Mouse (Mus musculus) spleen, postnatal 10 days (tissue): Measurements from ENCODE around the gene Ahnak.
"Not testable (repeated sequence)": the region's sequence is repeated elsewhere in the genome, so short reads cannot be mapped to it uniquely, and the experiment has no call there.

Experiments
- DNase-seq, 2 experiments: peaks; one replicate each; pipeline ENCODE4 v3.0.0; 2021 to 2022; ENCODE audit warnings: low spot score in 2 of 2

The Ahnak gene

DNA sequence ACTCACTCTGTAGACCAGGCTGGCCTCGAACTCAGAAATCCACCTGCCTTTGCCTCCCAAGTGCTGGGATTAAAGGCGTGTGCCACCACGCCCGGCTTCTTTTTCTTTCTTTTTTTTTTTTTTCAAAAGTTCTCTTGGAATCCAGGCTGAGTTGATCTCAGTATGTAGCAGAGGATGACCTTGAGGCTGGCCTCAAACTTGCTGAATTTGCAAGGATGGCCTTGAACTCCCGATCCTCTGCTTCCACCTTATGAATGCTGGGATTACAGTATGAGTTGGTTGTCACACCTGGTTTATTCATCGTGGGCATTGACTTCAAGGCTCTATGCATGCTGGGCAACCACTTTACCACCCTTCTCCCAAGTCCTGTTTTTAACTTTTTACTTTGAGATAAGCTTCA lies 51.6 kb downstream of the Ahnak start:
- DNase-seq: no peak

DNA sequence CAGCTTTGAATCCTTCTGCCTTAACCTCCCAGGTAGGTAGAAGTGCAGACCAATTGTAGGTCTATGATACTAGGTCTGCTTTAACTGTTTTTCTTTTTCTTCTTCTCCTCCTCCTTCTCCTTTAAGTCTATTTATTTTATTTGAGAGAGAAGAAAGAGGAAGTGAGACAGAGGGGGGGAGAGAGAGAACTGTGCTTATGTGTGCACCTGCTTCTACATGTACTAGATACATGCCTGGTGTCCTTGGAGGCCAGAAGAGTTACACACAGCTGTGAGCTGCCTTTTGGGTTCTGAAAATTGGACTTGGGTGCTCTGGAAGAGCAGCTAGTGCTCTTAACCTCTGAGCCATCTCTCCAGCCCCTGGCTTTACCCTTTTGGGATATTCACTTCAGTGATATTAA lies 52.0 kb downstream of the Ahnak start:
- DNase-seq: peak in 1 of 2 experiments; percentile 20

DNA sequence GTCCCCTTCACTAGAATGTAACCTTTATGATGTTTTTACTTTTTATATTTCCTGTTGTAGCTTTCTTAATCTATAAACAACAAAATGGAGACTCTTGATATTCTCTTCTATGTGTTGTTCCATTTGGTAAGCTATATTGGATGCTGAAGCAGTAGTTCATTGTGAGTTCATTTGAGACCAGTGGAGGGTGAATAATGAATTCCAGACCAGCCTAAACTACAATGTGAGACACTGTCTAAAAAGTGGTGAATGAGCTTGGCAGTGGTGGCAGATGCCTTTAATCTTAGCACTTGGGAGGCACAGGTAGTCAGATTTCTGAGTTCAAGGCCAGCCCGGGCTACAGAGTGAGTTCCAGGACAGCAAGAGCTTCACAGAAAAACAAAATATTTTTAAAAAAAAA lies 54.0 kb downstream of the Ahnak start:
- no peak for DNase-seq

DNA sequence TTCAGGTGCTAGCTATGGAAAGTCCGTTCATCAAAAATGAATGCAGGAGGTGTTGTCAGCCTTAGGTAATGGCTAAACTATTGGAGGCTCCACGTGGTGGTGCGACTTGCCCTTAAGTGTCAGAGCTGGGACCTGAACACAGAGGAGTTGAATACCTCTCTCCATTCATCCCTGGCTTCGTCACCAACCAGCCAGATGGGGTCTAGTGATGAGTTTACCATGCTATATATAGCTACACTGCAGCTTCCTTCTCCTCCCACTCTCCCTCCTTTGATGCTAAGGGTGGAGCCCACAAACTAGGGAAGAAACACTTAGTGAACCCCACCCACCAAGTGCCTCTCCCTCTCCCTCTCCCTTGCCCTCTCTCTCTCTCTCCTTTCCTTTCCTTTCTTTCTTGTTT lies 55.2 kb downstream of the Ahnak start:
- DNase-seq: no peak

DNA sequence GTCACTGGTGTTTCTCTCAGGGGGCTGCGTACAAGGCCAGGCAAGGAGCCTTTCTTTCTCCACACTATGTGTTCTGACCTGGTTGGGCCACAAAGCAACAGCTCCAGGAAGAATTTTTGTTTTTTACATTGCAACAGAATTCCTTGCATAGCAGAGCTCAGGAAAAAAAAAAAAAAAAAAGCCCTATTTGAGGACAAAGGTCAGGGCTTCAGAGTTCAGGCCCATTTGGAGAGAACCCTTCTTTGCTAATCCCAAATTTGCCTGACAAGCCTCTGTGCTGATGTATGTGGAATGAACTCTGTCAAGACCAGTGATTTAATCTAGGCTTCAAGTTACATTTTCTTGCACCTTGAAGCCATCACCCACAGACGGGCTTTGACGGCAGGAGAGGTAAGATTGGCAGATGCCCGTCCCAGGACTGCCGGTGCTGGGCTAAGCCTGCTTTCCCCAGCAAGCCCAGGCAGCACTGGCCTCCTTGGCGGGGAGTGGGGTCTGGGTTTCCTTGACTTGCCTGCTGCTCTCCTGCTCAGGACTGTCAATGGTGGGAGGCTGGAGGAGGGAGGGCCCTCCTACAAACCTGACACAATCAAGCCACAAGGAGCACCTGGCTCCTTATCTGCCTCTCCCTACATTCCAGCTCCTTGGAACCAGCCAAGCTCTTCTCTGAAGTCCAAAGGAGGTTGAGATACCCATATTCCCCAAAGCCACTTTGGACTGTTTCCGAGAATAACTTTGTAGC lies 58.3 kb downstream of the Ahnak start:
- DNase-seq: no peak

DNA sequence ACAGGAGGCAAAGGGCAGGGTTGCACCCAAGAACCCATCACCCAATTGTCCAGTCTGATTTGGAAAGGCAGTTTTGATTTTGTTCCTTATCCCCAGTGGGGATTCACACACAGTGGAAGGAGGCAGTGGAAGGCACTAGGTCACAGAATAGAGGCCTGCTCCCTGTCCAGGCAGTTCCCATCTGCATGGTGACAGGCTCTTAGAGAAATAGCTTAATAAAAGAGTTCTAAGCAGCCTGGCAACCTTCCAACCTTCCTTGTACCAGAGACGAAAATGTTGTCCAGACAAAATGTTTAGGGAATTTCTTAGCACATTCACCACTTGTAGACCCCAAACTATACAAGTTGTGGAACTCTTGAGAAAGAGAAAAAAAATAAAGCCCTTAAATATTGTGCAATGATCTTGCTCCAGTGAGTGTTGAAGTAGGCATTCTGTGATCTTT lies 58.9 kb downstream of the Ahnak start:
- no peak for DNase-seq

DNA sequence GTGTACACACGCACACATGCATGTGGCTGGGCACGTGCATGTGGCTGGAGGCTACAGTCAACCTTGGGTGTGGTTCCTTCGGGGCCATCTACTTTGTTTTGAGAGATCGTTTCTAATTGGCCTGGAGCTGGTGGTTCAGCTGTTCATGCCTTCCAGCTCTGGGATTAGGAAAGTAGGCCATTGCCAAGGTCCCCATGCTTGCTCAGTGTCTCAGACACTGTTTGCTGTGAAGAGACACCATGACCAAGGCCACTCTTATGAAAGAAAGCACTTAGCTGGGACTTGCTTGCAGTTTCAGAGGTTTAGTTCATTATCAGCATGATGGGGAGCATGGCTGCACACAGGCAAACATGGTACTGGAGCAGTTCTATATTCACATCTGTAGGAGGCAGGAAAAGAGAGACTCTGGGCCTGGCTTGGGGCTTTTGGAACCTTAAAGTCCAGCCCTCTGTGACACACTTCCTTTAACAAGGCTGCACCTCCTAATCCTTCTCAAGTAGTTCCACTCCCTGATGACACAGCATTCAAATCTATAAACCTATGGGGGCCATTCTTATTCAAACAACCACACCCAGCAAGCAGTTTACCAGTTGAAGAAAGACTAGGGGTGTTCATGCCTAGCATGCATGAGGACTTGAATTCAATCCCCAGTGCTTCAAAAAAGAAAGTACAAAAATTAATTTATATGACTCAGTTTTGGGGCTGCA lies 60.0 kb downstream of the Ahnak start:
- no peak for DNase-seq

DNA sequence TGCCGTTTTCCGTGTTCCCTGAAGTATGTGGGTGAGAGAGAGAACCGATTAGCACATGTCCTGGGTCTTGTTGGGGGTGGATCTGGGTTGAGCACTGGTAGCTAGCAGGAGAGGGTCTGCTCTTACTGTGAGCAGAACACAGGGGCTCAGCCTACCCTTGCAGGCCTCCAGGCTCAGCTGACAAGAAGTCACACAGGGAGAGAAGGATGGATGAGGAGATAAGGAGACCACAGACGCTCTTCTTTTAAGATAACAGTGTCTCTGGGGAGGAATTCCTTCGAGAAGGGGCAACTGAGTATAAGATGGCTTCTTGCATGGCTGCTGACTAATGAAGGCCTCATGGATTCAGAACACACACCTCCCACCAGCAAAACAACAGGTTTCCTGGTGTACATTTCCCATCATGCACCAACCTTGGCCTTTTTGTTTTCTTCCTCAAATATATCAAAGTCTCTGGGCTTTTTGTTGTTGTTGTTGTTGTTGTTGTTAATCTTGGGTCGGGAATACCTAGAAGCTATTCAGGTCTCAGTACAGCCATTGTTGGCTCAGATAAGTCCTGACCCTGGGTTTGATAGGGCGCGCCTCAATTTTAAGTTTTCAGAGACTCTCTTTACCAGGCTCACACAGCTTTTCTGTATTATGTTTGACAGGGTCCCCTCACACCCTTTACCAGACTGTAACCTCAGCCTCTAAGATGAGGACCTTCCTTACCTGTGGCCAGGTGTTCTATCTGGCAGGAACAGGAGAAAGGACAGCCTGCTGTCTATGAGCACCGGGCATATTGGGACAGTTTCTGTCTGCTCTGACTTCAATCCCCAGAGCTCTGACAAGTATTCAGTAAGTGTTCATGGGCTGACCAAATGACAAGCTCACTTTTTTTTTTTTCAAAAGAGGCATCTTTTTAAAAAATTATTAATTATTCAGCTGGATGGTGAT lies 61.5 kb downstream of the Ahnak start:
- DNase-seq: no peak

DNA sequence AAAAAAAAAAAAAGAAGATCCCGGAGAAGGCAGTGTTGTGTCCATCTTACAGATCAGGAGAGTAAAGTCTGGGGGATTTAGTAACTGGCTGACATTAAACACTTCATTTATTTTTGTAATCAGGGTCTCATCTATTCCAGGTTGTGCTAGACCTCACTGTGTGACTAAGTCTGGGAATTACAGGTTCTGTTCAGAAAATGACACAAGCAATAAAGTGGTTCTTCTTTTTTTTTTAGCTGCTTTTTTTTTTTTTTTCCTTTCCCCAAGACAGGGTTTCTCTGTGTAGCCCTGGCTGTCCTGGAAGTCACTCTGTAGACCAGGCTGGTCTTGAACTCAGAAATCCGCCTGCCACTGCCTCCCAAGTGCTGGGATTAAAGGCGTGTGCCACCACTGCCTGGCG lies 62.9 kb downstream of the Ahnak start:
- DNase-seq: not testable (repeated sequence)

DNA sequence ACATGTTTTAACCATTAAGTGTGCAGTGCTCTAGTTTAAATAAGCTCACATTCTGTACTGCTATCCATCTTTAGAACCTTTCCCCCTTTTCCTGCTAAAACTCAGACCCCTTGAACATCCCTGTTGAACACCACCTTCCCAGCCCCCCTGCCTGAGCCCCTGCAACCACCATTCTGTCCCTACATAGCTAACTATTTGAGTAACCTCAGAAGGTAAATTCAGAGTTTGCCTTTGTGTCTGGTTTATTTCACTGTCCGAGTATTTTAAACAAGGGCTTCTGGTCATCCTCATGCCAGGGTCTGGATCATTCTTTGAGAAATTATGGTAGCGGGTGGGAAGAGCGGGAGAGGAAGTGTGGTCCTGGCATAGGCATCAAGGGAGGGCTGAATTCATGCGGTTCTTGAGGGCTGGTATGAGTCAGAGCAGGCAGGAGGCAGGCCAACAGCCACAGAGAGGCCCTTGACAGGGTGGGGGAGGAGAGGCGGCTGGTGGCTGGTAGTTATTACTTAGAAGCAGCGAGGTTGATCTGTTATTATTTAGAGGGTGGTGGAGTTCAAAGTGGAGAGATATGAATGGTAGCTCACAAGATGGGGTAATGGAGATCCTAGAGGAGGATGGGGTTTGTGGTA lies 63.8 kb downstream of the Ahnak start:
- peak in 1 of 2 experiments; percentile 42 for DNase-seq

DNA sequence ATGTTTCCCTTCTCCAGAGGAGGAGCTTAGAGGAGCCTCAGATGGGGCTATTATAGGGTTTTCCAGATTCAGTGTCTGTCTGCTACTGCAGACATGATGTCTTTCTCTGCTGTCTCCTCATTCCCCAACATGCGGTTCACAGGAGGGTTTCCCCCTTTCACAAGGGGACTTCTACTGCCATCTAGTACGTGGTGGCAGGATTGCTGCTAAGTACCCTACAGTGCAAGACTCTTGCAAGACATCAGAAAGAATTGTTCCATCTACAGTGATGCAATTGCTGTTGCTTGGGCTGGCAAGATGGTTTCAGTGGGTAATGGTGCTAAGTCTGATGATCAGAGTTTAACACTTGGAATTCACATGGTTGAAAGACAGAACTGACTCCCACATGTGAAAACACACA lies 66.1 kb downstream of the Ahnak start:
- peak in 1 of 2 experiments; percentile 46 for DNase-seq

DNA sequence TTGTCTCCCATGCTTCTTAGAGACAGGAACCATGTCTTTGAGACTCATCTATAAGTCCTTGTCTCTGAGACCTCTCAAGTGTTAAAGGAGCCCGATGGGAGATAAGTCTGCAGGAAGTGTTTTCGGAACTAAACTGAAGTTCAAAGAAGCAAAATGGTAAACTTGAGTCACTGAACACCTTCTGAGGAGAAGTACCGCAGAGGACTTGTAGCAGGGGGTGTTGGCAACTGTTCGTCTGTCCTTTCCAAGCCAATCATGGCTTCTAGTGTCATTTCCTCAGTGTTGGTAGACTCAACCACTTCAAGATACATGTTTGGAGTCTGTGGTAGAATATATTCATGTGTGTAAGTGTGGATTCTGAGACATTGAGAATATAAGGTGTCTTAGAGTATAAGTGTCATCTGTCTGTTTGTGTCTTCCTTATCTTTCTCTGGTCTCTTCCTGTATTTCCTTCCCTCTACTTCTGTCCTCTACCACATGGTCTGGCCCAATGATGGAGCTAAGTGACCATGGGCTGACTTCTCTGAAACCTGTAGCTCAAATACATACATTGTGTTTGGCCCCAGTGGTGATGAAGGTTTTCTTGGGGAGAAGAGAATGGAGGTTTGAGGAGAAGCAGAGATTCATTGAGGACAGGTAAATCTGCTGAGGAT lies 66.7 kb downstream of the Ahnak start:
- no peak for DNase-seq

DNA sequence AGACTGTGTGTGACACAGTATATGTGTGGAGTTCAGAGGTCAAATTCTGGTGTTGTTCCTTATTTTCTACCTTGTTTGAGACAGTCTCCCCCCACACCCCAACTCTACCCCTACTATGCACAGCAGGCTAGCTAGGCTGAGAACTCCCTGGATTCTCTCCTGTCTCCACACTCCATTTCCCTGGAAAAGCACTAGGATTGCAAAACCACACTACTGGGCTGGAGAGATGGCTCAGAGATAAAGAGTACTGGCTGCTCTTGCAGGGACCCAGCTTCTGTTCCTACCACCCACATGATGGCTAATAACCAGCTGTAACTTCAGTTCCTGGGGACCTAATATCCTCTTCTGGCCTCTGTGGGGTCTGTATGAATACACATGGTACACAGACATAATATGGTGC lies 68.6 kb downstream of the Ahnak start:
- no peak for DNase-seq

DNA sequence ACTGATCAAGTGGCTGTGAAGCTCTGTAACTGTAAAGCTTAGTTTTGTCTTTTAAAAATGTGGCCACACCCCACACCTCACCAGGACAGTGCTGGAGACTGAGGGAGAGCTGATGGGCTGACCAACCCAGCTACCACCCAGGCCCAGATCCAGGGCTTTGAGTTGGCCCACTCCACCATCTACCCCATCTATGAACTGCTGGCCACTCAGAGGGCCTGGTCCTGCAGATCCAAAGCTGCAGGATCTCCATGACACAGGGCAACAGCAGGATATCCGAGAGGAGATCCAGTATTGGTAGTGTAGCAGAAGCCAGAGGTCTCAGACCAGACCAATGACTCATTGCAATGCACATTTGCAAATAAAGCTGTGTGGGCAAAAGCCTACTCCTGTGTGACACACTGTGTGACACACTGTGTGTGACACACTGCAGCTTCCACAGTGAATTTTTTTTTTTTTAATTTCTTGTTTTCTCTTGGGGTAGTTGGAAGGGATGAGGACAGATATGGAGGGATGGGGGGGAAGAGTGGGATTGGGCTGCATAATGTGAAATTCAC lies 69.3 kb downstream of the Ahnak start:
- no peak for DNase-seq

DNA sequence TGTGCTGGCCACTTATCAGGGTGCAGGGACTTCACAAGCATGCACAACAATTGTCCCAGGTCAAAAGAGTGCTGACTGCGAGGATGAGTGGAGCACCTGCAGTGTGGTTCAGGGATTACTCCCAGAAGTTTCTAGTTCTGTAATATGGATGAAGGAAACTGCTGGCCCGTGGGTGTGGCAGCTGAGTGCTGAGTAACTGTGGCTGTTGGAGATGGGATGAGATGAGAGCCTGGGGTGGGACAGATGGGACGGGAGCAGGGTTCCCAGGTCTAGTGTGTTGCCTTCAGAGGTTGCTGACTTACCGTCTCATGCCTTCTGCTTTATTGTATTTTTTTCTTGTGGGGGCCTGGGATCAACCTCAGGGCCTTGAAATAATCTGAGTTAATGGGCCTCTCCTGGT lies 69.9 kb downstream of the Ahnak start:
- no peak for DNase-seq

DNA sequence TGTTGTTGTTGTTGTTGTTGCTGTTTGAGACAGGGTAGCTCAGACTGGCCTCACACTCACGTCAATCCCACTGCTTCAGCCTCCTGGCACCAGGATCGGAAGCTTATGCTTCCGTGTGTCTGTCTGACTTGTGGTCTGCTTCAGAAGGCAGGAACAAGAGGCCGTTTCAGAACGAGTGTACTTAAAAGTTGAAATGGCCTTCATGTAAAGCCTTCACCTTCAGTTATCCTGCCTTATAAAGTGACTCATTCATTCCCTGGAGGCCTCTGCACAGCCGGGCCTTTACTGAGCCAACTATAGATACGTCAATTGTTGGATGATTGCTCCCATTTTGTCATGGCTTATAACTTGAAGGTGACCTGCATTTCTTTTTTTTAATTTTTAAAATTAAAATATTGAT lies 70.3 kb downstream of the Ahnak start:
- no peak for DNase-seq

DNA sequence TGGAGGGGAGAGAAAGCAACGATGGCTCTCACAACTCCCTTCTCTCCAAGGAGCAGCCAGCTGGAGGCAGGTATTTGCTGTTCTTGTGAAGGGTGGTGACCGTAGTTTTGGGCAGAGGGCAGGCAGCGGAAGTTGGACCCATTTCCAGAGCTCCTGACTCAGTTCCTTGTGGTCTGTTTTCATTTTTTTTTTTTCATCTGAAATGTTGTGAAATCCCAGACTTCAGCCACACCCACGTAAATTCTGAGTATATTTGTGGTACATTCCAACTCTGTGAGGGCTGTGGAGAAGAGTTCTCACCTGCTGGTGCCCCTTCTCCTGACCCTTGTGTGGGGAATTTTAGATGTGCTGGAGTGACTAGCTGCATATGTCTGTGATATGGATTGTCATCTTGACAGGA lies 71.0 kb downstream of the Ahnak start:
- no peak for DNase-seq

DNA sequence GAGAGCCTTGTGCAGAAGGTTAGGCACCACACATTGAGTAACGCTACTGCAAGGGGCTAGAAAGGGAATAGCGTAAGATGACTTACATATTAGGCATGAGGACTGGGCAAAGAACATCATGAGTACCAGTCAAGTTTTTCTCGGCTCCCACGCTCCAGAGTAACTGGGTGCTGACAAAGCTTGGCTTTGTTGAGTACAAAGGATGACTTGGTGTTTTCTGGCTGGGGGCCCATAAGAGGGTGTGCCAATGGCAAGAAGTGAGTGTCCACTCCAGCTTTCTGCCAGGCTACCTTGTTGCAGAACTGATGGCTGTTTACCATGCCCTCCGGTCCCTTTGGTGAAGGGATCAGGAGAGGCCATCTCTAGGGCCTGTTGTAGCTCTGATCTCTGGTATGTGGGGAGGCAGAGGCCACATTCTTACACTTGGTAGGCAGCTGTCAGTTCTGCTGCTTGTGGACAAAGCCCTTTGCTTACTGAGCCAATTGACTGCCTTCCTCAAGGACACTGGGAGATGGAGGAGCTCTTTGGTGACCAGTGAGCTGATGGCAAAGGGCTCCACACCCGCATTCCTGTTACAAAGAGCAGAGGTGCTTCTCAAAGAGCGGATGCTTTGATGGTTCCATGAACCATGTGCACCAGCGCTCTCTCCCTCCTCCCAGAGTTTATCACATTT lies 72.3 kb downstream of the Ahnak start:
- DNase-seq: no peak

DNA sequence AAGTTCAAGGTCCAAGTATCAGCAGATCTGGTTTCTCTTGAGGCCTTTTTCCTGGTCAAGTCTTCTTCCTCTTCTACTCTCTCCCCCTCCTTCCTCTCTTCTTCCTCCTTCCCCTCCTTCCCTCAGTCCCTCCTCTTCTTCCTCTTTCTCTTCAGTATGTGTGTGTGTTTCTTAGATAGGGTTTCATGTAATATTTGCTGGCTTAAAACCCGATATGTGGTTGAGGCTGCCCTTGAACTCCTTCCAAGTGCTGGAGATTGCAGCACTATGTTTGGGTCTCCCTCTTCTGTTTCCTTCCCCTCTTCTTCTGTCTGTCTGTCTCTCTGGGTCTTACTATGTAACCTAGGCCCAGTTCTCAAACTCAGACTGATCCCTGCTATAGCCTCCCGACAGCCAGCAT lies 73.7 kb downstream of the Ahnak start:
- no peak for DNase-seq

DNA sequence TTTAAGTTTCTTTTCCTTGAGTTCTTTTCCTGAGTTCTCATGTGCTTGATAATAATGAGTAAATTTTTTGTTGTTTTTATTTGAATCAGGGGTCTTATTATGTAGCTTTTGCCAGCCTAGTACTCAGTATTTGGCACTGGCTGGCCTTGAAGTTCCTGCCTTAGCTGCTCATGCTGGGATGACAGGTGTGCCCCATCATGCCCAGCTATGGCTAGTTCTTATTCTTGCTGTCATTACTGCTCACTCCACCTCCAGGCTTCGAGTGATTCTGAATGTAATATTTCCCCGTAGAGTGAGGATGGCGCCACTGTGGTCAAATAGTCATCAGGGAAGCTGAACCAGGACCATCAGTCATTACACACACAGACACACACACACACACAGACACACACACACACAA lies 74.7 kb downstream of the Ahnak start:
- DNase-seq: no peak
